Mouse (Mus musculus): ENCODE results near the gene Islr. TPM values are rescaled to one million over a fixed set of nuclear protein-coding genes. Genes with fewer than 3 reads are reported as not detected.

Islr gene
- polyA plus RNA-seq, 2 experiments: 143 to 493 TPM

DNA sequence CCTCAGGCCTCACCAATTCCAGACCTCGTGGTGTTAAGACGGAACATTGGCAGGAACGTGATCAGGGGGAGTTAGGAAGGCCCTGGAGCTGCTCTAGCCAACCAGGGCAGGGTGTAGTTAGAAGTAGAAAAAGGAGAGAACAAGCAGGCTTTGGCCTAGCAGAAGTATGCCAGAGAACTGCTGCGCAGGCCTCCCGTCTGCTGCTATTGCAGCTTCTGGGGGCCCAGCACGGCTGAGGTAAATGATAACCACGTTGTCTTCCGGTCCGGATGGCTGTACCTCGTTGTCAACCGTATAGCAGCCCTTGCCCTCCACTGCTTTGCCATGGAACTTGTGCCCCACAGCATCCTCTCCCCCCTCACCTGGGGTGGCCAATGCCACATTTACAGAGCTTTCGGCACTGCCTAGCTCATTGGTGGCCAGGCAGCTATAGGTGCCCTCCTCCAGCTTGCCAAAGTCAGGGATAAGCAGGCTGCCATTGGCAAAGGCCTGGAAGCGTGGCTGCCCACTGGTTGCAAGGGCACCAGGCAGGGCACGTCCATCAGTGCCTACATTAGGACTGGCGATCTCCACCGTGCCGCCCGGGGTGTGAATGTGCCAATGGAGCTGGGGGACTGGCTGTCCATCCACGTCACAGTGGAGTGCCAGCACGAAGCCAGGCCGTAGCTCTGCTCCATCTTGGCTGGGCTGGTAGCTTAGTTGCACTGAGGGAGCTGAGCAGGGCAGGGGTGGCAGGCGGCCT, 47.1 kb downstream of the Islr start:
- DNase-seq (ENCODE audit: low spot score): no peak
- peak overlapping the region; percentile 42 for H3K4me3 ChIP-seq (replicated peaks; ENCODE audit: low read length)

DNA sequence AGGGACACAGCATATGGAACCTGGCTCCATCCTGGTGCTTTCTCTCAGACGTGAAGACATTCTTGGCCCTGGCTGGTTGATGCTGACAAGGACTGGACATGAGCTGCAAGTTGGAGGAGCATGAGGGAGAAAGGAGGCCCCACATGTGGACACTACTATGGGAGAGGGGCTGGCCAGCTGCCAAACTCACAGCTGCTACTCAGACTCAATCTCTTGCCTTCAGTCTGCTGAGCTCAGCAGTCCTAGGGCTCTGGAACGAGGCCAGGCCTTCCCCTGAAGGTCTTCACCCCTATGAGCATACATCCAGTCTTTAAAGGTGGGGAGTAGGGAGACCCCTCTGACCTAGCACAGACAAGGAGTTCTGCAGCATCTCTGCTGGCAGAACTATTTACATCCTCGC, 48.7 kb downstream of the Islr start:
- peak overlapping the region; percentile 21; the same call in 1 of the 2 replicates for H3K9ac ChIP-seq (ENCODE audit: low read depth, low read length, severe bottlenecking)
- H3K9me3 ChIP-seq (ENCODE audit: control insufficient read depth, low read length): no peaks in the 10 kb centered on the region
- H3K4me1 ChIP-seq (ENCODE audit: control insufficient read depth, insufficient read depth, low read length): peaks cover 63% of the 10 kb centered on the region
- DNase-seq (ENCODE audit: low spot score): peak; percentile 89
- TF ChIP-seq POLR2A (IDR thresholded peaks at IDR 0.05; ENCODE audit: borderline replicate concordance, extremely low read depth, insufficient read depth, insufficient read length): no peak
- H3K4me2 ChIP-seq (replicated peaks; ENCODE audit: low read depth, low read length, severe bottlenecking): peak overlapping the region; percentile 90
- H3K36me3 ChIP-seq (ENCODE audit: control insufficient read depth, insufficient read depth, low read length): peaks cover 45% of the 10 kb centered on the region
- H3K4me3 ChIP-seq (replicated peaks; ENCODE audit: low read length): peak overlapping the region; percentile 42
- no peak for ATAC-seq (ENCODE audit: low FRiP score, low read depth)
- peak overlapping the region; percentile 38; the same call in 1 of the 2 replicates for H3K27ac ChIP-seq (replicated peaks; ENCODE audit: low read depth, low read length)
- no peaks in the 10 kb centered on the region for H3K27me3 ChIP-seq (ENCODE audit: control insufficient read depth, insufficient read depth, low read length)
- 39% methylated on average over 3 of the region's 3 CpGs for WGBS

More for the DNA sequence above, 47.1 kb downstream of the Islr start:
- Histone ChIP-seq H3K9ac (ENCODE audit: low read depth, low read length, severe bottlenecking) (peak overlapping the region; percentile 56), H3K9me3 (ENCODE audit: control insufficient read depth, low read length) (no peaks in the 10 kb centered on the region), H3K36me3 (ENCODE audit: control insufficient read depth, insufficient read depth, low read length) (peaks cover 34% of the 10 kb centered on the region), H3K27ac (replicated peaks; ENCODE audit: low read depth, low read length) (peak overlapping the region; percentile 98), H3K4me2 (replicated peaks; ENCODE audit: low read depth, low read length, severe bottlenecking) (peak overlapping the region; percentile 90), H3K4me1 (ENCODE audit: control insufficient read depth, insufficient read depth, low read length) (peaks cover 66% of the 10 kb centered on the region), H3K27me3 (ENCODE audit: control insufficient read depth, insufficient read depth, low read length) (no peaks in the 10 kb centered on the region)
- TF ChIP-seq POLR2A (IDR thresholded peaks at IDR 0.05; ENCODE audit: borderline replicate concordance, extremely low read depth, insufficient read depth, insufficient read length): no peak
- no peak for ATAC-seq (ENCODE audit: low FRiP score, low read depth)
- 79% methylated on average over 22 of the region's 22 CpGs for WGBS

DNA sequence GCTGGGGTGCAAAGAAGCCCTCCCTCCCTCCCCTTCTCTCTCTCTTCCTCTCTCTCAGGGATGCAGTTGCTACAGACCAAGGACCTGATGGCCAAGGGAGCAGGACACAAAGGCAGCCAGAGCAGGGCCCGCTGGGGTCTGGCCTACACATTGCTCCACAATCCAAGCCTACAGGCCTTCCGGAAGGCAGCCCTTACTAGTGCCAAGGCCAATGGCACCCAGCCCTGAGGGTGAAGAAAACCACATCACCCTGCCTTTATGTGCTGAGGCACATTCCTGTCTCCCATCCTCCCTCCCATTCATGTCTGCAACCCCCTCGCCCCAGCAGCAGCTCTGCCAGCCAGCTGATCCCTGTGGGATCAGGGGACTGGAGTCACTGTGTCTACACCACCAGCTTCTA, 51.0 kb downstream of the Islr start:
- Histone ChIP-seq H3K27me3 (ENCODE audit: control insufficient read depth, insufficient read depth, low read length) (no peaks in the 10 kb centered on the region), H3K4me1 (ENCODE audit: control insufficient read depth, insufficient read depth, low read length) (peaks cover 53% of the 10 kb centered on the region), H3K9ac (ENCODE audit: low read depth, low read length, severe bottlenecking) (no peak overlapping the region), H3K36me3 (ENCODE audit: control insufficient read depth, insufficient read depth, low read length) (peaks cover 52% of the 10 kb centered on the region), H3K9me3 (ENCODE audit: control insufficient read depth, low read length) (no peaks in the 10 kb centered on the region), H3K4me2 (replicated peaks; ENCODE audit: low read depth, low read length, severe bottlenecking) (no peak overlapping the region), H3K4me3 (replicated peaks; ENCODE audit: low read length) (no peak overlapping the region), H3K27ac (replicated peaks; ENCODE audit: low read depth, low read length) (peak overlapping the region; percentile 28)
- DNase-seq (ENCODE audit: low spot score): no peak
- TF ChIP-seq POLR2A (IDR thresholded peaks at IDR 0.05; ENCODE audit: borderline replicate concordance, extremely low read depth, insufficient read depth, insufficient read length): no peak
- 46% methylated on average over 2 of the region's 3 CpGs for WGBS
- ATAC-seq (ENCODE audit: low FRiP score, low read depth): no peak

DNA sequence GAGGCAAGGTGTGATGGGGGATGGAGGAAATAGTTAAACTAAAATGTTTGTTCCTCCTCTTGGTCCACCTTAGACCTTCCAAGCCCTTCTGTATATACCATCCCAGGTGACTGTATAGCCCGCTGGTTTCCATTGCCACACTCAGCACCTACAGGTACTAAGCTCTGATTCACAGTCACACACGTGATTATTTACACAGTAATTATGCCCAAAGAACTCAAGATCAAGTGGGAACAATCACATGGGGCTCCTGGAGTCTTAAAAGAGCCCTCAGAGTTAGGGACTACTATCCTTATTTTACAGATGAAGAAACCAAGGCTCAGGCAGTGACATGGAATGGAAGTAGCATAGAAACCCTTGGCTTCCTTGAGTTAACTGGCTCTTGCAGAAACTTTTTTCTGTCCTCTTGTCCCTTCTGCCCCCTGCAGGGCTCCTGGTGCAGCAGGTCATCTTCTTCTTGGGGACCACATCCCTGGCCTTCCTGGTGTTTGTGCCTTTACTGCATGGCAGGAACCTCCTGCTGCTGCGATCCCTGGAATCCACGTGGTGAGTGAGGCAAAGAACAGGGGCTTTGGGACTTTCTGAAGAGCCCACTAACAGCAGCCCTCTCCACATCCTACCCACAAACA, 53.3 kb downstream of the Islr start:
- WGBS: 68% methylated on average over 4 of the region's 4 CpGs
- Histone ChIP-seq H3K9me3 (ENCODE audit: control insufficient read depth, low read length) (no peaks in the 10 kb centered on the region), H3K9ac (ENCODE audit: low read depth, low read length, severe bottlenecking) (no peak overlapping the region), H3K27me3 (ENCODE audit: control insufficient read depth, insufficient read depth, low read length) (no peaks in the 10 kb centered on the region), H3K4me1 (ENCODE audit: control insufficient read depth, insufficient read depth, low read length) (peaks cover 39% of the 10 kb centered on the region), H3K27ac (replicated peaks; ENCODE audit: low read depth, low read length) (no peak overlapping the region), H3K4me3 (replicated peaks; ENCODE audit: low read length) (no peak overlapping the region), H3K4me2 (replicated peaks; ENCODE audit: low read depth, low read length, severe bottlenecking) (no peak overlapping the region), H3K36me3 (ENCODE audit: control insufficient read depth, insufficient read depth, low read length) (peaks cover 49% of the 10 kb centered on the region)
- ATAC-seq (ENCODE audit: low FRiP score, low read depth) (no peak), DNase-seq (ENCODE audit: low spot score) (no peak)
- TF ChIP-seq POLR2A (IDR thresholded peaks at IDR 0.05; ENCODE audit: borderline replicate concordance, extremely low read depth, insufficient read depth, insufficient read length): no peak

DNA sequence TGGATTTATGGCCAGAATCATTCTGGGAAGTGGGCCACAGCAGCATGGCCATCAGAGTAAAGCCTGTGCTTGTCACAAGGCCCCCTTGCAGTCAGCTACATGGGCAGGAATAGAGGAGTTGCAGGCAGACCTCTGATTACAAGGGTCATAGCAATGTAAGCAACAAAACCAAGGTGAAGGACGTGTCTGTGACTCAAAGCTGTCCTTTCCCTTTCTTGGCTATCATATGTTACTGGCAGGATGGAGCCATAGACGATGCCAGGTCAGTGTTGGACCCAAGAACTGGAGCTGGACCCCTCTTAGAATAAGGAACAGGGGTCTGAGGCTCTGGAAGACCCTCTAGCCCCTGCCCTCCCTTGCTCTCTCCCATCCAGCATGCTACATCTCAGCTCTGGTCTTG, 55.3 kb downstream of the Islr start:
- Histone ChIP-seq H3K9ac (ENCODE audit: low read depth, low read length, severe bottlenecking) (no peak overlapping the region), H3K4me3 (replicated peaks; ENCODE audit: low read length) (no peak overlapping the region), H3K9me3 (ENCODE audit: control insufficient read depth, low read length) (no peaks in the 10 kb centered on the region), H3K36me3 (ENCODE audit: control insufficient read depth, insufficient read depth, low read length) (peaks cover 31% of the 10 kb centered on the region), H3K4me1 (ENCODE audit: control insufficient read depth, insufficient read depth, low read length) (peaks cover 19% of the 10 kb centered on the region), H3K27me3 (ENCODE audit: control insufficient read depth, insufficient read depth, low read length) (no peaks in the 10 kb centered on the region), H3K4me2 (replicated peaks; ENCODE audit: low read depth, low read length, severe bottlenecking) (no peak overlapping the region), H3K27ac (replicated peaks; ENCODE audit: low read depth, low read length) (no peak overlapping the region)
- DNase-seq (ENCODE audit: low spot score) (no peak), ATAC-seq (ENCODE audit: low FRiP score, low read depth) (no peak)
- 62% methylated on average over 2 of the region's 2 CpGs for WGBS
- TF ChIP-seq POLR2A (IDR thresholded peaks at IDR 0.05; ENCODE audit: borderline replicate concordance, extremely low read depth, insufficient read depth, insufficient read length): no peak

Measured in limb, embryonic 14.5 days (tissue).